Mouse (Mus musculus): ENCODE results near the gene Tma7.

Tma7 gene

GRCm38 (mm10) chr9:109060184-109060897 lies 22.0 kb downstream of the Tma7 start:
- no peak for DNase-seq

DNA sequence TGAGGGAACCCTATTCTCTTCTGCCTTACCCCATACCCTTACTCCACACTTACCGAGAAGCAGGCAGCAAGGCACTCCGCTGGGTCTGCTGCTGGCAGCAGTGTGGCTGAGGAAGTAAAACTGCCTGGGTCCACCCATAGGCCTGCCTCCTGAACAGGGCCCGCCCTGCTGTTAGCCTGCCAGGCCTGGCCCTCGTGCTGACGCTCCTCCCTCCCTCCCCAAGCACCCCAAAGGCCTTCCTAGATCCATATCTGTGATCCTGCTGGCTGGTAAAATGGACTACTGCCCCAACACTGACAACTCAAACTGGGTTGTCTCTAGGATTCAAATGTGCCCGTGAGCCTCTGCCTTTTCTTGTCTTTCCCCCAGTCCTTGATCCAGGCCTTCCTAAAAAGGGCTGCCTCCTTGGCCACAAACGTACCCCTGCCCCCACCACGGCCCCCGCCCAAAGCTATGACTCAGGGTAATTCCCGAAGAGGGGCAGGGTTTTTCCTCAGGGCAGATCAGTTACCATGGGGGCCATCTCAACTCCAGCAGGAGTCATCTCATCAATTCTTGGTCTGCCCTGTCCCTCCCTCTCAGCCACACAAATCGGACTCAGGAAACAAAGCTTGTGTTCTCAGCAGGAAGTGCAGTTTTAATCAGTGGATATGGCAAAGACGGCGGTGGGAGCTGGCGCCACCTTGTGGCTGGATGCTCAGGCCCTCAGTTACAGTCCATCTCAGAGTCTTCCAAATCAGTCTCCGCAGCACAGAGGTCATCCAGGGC lies 23.1 kb downstream of the Tma7 start, which contains the start of gene Trex1:
Gene Trex1 (minus strand): TSS at position 599 of the 768 bp plus-strand sequence.
- DNase-seq, result peak; percentile 93

- DNase-seq, result no peak
Observed at GRCm38 (mm10) chr9:109058006-109058765, 24.2 kb downstream of the Tma7 start.

DNA sequence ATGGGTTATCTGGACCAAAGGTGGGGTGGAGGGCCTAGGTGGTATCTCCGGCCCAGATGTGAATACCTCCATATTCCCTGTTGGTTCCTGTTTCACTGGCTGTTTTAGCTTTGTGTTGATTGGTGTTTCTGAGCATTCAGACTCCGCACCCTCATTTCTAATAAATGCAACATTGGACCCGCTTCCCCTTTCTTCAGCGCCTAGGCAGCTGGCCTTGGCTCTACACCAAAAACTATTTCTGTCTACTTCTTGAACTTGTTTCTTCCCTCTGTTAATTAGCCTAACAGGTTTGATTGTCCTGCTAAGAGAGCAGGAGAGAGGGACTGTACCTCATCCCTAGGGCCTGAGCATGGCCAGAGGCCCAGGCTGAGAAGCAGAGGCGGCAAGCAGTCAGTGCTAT lies 24.8 kb downstream of the Tma7 start:
- no peak for DNase-seq

- no peak for DNase-seq
Observed at GRCm38 (mm10) chr9:109056916-109057315, 25.5 kb downstream of the Tma7 start.

DNA sequence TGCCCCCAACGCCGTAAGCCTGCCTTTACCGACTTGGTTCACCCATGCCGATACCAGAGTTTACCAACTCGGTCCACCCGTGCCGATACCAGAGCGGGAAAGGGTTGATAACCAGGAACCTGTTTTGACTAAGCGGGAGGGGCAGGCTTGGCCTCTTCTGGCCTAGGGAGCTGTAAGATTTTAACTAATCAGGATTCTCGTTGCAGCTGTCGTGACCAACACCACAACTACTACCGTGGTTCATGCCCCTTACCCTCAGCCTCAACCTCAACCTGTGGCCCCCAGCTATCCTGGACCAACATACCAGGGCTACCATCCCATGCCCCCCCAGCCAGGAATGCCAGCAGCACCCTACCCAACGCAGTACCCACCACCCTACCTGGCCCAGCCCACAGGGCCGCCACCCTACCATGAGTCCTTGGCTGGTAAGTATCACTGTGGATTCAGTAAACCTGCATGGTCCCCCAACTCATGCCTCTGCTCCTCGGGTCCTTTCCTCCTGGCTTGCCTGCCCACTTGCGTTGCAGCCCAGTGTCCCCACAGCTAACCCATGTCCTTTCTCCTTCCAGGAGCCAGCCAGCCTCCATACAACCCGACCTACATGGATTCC lies 26.2 kb downstream of the Tma7 start:
- DNase-seq, result no peak

DNA sequence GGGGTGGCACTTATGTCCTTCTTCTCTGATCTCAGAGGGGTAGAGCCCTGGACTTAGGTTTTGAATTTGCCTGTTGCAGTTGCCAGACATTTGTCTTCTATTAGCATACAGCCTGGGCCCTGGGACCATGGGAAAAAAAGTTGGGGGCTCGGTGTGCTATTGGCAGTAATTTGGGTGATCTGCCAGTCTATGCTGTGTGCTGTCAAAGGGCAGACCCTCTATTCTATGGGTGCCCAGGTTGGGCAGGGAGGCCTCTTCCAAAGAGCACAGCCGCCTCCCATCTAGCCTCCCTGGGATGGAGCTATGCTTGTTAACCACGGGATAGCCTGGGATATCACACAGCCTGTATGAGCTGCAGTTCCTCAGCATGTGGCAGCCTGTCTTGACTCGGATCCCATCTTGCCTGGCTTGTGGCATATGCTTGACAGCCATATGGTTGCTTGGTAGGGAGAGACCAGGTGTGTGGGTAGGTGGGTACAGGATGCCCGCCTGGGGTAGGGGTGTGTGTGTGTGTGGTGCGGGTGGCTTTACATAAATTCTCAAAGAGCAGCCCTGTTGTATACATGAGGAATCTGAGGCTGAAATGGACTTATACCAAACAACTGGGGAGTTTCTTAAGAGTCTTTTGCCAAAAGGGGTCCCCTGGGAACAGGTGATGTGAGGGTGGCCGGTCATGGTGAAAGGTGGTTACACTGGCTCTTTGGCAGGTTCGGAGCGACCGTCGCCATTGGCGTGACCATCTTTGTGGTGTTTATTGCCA lies 26.9 kb downstream of the Tma7 start:
- DNase-seq, result no peak

GRCm38 (mm10) chr9:109054712-109055111 lies 27.7 kb downstream of the Tma7 start:
- peak; percentile 81 for DNase-seq

DNA sequence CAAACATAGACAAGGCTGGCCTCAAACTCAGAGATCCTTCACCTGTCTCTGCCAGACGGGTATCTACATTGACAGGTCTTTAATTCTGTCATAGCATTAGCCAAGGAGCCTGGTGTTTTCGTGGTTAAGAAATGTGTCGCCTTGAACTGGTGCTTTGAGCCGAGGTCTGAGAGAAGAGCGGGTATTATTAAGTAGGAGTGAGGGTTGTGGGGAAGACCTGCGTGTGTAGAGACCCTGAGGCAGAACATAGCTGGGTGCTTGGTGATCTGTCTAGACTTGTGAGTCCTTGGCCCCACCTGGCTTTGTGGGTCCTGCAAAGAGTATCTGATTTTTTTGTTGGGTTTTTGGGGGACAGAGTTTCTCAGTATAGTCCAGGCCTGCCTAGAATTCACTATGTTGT lies 28.5 kb downstream of the Tma7 start:
- no peak for DNase-seq

- no peak for DNase-seq
Observed at GRCm38 (mm10) chr9:109053366-109053765, 29.0 kb downstream of the Tma7 start.

DNA sequence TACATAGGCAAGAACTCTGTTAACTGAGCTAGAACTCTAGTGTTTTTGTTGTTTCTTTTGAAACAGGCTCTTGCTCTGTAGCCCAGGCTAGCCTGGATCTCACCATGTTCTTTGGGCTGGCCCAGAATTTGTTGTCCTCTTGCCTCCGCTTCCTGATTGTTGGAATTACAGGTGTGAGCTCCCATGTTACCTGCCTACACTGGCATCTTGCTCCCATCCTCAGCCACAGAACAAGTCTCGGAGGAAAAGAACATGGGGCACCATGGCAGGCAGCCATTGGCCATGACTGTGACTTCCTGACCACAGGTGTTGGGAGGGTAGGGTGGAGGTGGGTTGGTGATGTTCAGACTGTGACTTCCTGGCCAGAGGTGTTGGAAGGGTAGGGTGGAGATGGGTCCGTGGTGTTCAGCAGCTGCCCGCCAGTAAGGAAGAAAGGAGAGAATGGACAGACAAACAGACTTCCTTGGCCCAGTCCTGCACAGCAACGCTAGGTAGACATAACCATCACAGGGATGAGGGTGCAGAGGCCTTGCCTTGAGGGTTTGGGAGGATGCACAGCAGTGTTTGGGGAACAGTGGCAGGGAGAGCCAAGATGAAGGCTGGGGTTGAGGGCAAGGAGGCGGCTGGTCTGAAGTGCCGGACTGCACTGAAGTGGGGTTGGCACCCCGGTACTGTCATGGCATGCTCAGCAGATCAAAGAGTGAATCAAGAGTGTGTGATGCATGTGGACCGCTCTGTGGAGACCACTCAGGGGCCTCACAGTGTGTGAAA lies 29.7 kb downstream of the Tma7 start:
- DNase-seq, result no peak

- DNase-seq, result no peak
Observed at GRCm38 (mm10) chr9:109051651-109052489, 30.5 kb downstream of the Tma7 start.

GRCm38 (mm10) chr9:109051011-109051501 lies 31.3 kb downstream of the Tma7 start:
- no peak for DNase-seq

- no peak for DNase-seq
Observed at GRCm38 (mm10) chr9:109050674-109050997, 31.8 kb downstream of the Tma7 start.

- no peak for DNase-seq
Observed at GRCm38 (mm10) chr9:109049996-109050673, 32.3 kb downstream of the Tma7 start.

GRCm38 (mm10) chr9:109049316-109049715 lies 33.1 kb downstream of the Tma7 start:
- DNase-seq, result no peak

GRCm38 (mm10) chr9:109046306-109046705 lies 36.1 kb downstream of the Tma7 start:
- DNase-seq, result peak; percentile 66

GRCm38 (mm10) chr9:109041351-109041750 lies 41.0 kb downstream of the Tma7 start:
- DNase-seq, result no peak

DNA sequence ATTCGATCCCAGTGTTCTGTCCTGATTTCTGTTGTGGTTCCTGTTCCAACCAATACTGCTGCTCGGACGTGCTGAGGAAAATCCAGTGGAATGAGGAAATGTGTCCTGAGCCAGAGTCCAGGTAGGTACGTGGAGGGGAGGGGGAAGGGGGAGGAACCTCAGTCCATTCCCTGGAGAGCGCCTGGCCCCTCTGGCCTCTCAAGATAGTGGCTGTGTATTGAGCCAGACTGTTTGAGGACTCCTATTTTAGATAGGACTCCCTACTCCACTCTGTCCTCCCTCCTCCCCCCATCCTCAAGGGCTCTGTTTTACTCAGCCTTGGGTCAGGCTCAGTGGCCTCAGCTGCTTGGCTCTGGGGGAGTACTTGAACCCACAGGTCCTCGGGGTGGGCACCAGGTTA lies 41.5 kb downstream of the Tma7 start:
- peak; percentile 58 for DNase-seq

GRCm38 (mm10) chr9:109040216-109040615 lies 42.2 kb downstream of the Tma7 start:
- peak; percentile 35 for DNase-seq
